Mouse (Mus musculus): Measurements from ENCODE around the gene Pkd1. TPM values are rescaled to one million over a fixed set of nuclear protein-coding genes. Genes with fewer than 3 reads are reported as not detected.
A peak's percentile ranks its signal among the peaks of the same experiment; 100 is the strongest.

Gene Pkd1
- polyA plus RNA-seq, 1 experiment = 74.2 TPM

- no peak for TF ChIP-seq POLR2A (IDR thresholded peaks at IDR 0.05; ENCODE audit: borderline replicate concordance, extremely low read depth, insufficient read depth, insufficient read length, poor library complexity, severe bottlenecking)
- TF ChIP-seq CTCF (IDR thresholded peaks at IDR 0.05; ENCODE audit: borderline replicate concordance, extremely low read depth, insufficient read depth, insufficient read length) = no peak
- DNase-seq (ENCODE audit: low read depth) = no peak
Observed at GRCm38 (mm10) chr17:24593992-24594890, 44.6 kb downstream of the Pkd1 start.

DNA sequence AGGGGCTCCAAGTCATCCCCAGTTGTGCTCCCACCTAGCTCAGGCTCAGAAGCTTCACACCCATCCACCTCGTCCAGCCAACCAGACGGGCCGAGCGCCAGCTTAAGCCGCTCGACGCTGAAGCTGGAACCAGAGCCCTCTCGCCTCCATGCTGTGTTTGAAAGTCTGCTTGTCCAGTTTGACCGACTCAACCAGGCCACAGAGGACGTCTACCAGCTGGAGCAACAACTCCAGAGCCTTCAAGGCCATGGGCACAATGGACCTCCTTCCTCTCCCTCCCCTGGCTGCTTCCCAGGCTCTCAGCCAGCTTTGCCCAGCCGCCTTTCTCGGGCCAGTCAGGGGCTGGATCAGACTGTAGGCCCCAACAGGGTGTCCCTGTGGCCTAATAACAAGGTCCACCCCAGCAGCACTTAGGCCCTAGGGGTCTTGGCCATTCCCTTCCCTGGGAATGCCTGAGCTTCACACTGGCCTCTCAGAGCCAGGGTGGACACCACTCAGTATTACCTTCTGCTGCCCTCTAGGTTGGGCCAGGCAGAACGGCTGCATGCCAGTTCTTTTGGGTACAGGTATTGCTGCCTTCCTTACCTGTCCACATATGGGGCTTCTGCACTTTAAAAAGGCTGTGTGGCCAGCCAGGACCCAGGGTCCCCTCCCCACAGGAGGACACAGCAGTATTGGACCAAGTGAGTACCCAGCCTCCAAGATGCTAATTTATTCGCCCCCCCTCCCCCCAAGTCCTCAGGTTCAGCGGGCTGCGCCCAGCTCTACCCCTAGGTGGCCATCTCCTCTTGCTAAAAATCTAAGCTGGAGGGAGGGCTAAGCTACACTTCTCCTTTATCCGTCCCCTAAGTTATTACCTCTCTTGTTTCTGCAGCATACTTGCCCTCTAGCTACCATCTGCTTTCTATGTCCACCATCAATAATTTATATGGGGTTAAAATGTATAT, 45.8 kb downstream of the Pkd1 start:
- peak; percentile 8 for DNase-seq (ENCODE audit: low read depth)

GRCm38 (mm10) chr17:24596073-24596466, 46.4 kb downstream of the Pkd1 start:
- TF ChIP-seq POLR2A (IDR thresholded peaks at IDR 0.05; ENCODE audit: borderline replicate concordance, extremely low read depth, insufficient read depth, insufficient read length, poor library complexity, severe bottlenecking) = no peak
- no peak for TF ChIP-seq CTCF (IDR thresholded peaks at IDR 0.05; ENCODE audit: borderline replicate concordance, extremely low read depth, insufficient read depth, insufficient read length)
- no peak for DNase-seq (ENCODE audit: low read depth)

More for the DNA sequence above, 45.8 kb downstream of the Pkd1 start:
- no peak for TF ChIP-seq POLR2A (IDR thresholded peaks at IDR 0.05; ENCODE audit: borderline replicate concordance, extremely low read depth, insufficient read depth, insufficient read length, poor library complexity, severe bottlenecking)
- TF ChIP-seq CTCF (IDR thresholded peaks at IDR 0.05; ENCODE audit: borderline replicate concordance, extremely low read depth, insufficient read depth, insufficient read length) = peak; percentile 30; the same call in 1 of the 2 replicates

- no peak for DNase-seq (ENCODE audit: low read depth)
- no peak for TF ChIP-seq POLR2A (IDR thresholded peaks at IDR 0.05; ENCODE audit: borderline replicate concordance, extremely low read depth, insufficient read depth, insufficient read length, poor library complexity, severe bottlenecking)
- no peak for TF ChIP-seq CTCF (IDR thresholded peaks at IDR 0.05; ENCODE audit: borderline replicate concordance, extremely low read depth, insufficient read depth, insufficient read length)
Observed at GRCm38 (mm10) chr17:24596471-24597183, 47.0 kb downstream of the Pkd1 start.

DNA sequence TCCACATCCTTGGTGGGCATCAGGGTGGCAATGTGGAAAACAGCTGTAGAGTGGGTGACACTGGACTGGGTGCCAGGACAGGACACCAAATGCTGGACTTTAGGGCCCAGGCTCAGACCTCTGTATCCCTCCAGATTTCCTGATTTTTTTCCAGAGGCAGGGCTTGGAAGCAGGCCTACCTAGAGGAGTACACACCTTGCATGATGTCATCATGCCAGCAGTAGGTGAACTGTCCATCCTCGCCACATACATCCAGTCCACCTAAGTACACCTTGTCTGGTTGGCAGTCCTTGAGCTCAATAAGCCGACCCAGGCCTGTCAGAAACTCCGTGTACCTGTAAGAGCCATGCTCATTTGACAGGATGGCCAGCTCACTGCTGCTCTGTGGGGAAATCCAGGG, 48.4 kb downstream of the Pkd1 start:
- TF ChIP-seq POLR2A (IDR thresholded peaks at IDR 0.05; ENCODE audit: borderline replicate concordance, extremely low read depth, insufficient read depth, insufficient read length, poor library complexity, severe bottlenecking) = no peak
- TF ChIP-seq CTCF (IDR thresholded peaks at IDR 0.05; ENCODE audit: borderline replicate concordance, extremely low read depth, insufficient read depth, insufficient read length) = no peak

DNA sequence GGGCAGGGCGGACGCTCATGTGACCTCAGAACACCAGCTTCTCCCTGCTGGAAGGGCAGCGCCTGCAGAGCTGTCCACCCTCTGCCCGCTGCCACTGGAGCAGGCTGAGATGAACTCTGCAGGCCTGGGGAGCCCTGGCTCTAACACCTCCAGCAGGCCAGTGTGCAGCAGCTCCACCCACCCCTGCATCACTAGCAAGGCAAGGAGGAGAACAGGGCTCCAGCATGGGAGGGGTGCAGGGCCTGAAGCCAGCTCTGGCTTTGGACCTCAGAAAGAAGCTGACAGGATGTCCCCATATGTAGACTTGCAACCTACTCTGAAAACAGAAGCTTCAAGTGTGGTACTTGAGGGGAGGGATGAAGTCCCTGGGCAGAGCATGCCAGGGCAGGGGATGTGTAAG, 50.9 kb downstream of the Pkd1 start:
- no peak for TF ChIP-seq POLR2A (IDR thresholded peaks at IDR 0.05; ENCODE audit: borderline replicate concordance, extremely low read depth, insufficient read depth, insufficient read length, poor library complexity, severe bottlenecking)
- no peak for DNase-seq (ENCODE audit: low read depth)

More for the DNA sequence above, 48.4 kb downstream of the Pkd1 start:
- DNase-seq (ENCODE audit: low read depth) = no peak

- DNase-seq (ENCODE audit: low read depth) = no peak
- no peak for TF ChIP-seq POLR2A (IDR thresholded peaks at IDR 0.05; ENCODE audit: borderline replicate concordance, extremely low read depth, insufficient read depth, insufficient read length, poor library complexity, severe bottlenecking)
- TF ChIP-seq CTCF (IDR thresholded peaks at IDR 0.05; ENCODE audit: borderline replicate concordance, extremely low read depth, insufficient read depth, insufficient read length) = no peak
Observed at GRCm38 (mm10) chr17:24603961-24604360, 54.3 kb downstream of the Pkd1 start.

DNA sequence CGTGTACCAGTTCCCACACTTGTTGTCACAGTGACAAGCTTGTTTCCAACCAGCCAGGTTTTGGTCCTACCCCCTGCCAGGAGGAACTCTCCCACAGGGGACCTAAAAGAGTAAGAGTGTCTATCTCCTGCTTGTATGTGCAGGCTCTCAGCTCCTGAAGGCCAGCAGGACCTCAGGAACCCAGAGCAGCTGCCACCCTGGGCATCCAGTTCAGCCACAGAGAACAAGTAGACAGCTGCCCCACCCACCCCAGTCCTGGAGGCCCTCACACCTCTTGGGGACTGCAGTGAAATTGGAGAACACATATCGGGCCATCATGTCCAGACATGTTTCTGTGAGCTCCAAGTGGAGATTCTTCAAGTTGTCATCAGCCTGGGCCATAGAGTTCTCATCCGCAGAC, 54.9 kb downstream of the Pkd1 start:
- TF ChIP-seq CTCF (IDR thresholded peaks at IDR 0.05; ENCODE audit: borderline replicate concordance, extremely low read depth, insufficient read depth, insufficient read length) (no peak), POLR2A (IDR thresholded peaks at IDR 0.05; ENCODE audit: borderline replicate concordance, extremely low read depth, insufficient read depth, insufficient read length, poor library complexity, severe bottlenecking) (no peak)
- no peak for DNase-seq (ENCODE audit: low read depth)

DNA sequence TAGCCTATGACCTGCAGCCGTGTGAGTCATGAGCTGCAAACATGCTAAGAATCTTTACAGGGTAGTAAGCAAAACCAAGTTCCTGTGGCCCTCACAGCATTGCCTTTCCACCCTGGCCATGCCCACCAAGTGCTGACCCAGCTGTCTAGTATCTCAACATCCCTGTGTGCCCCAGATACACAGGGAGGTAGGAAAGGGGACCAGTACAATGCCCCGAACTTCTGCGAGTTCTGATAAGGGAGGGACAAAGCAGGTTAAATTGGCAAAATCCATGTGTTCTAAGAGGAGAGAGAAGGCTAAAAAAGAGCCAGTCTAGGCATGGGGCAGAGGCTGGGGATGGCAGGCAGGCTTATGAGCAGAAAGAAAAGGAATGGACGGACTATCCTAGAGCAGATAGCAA, 58.7 kb downstream of the Pkd1 start:
- no peak for DNase-seq (ENCODE audit: low read depth)
- TF ChIP-seq POLR2A (IDR thresholded peaks at IDR 0.05; ENCODE audit: borderline replicate concordance, extremely low read depth, insufficient read depth, insufficient read length, poor library complexity, severe bottlenecking) = no peak
- TF ChIP-seq CTCF (IDR thresholded peaks at IDR 0.05; ENCODE audit: borderline replicate concordance, extremely low read depth, insufficient read depth, insufficient read length) = no peak

DNA sequence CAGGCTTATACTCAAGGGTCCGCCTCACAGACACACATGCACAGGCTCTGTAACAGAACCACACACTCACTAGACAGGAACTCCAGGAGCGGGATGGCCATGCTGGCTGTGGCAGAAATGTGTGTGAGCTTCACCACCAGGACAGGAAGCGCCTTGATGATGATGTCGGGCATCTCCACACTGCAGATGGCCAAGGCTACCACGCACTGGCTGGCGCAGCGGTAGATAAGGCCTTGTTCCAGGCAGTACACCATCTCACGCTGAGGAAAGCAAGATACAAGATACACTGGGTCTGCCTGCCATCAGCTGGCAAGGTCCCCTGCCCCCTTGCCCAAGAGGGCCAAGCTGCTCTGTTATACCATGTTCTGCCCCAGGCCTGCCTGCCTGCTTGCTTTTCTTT, 59.2 kb downstream of the Pkd1 start:
- TF ChIP-seq POLR2A (IDR thresholded peaks at IDR 0.05; ENCODE audit: borderline replicate concordance, extremely low read depth, insufficient read depth, insufficient read length, poor library complexity, severe bottlenecking) (no peak), CTCF (IDR thresholded peaks at IDR 0.05; ENCODE audit: borderline replicate concordance, extremely low read depth, insufficient read depth, insufficient read length) (no peak)

GRCm38 (mm10) chr17:24610711-24611110, 61.1 kb downstream of the Pkd1 start:
- no peak for DNase-seq (ENCODE audit: low read depth)
- TF ChIP-seq POLR2A (IDR thresholded peaks at IDR 0.05; ENCODE audit: borderline replicate concordance, extremely low read depth, insufficient read depth, insufficient read length, poor library complexity, severe bottlenecking) (no peak), CTCF (IDR thresholded peaks at IDR 0.05; ENCODE audit: borderline replicate concordance, extremely low read depth, insufficient read depth, insufficient read length) (no peak)

More for the DNA sequence above, 59.2 kb downstream of the Pkd1 start:
- DNase-seq (ENCODE audit: low read depth) = no peak

All from brain, embryonic 14.5 days (tissue).